Mouse (Mus musculus) myocyte (in vitro differentiated cells): ENCODE results near the gene Guk1. TPM values are rescaled to one million over a fixed set of nuclear protein-coding genes. Genes with fewer than 3 reads are reported as not detected.

ENCODE experiments used
- H3K27me3 ChIP-seq: one replicate; pipeline ENCODE4 v1.6.1; 2011; ENCODE audit not compliant: control insufficient read depth, insufficient read depth, insufficient read length
- H3K36me3 ChIP-seq: one replicate; pipeline ENCODE4 v1.6.1; 2011; ENCODE audit not compliant: control insufficient read depth, insufficient read depth
- H3K4me2 ChIP-seq: one replicate; pipeline ENCODE4 v1.6.1; 2011; ENCODE audit warnings: low read depth, control low read depth
- H3K4me3 ChIP-seq: one replicate; pipeline ENCODE4 v1.5.1; 2011; ENCODE audit warnings: mild to moderate bottlenecking, control low read depth, moderate library complexity
- H3K79me2 ChIP-seq: one replicate; pipeline ENCODE4 v1.6.1; 2011; ENCODE audit not compliant: control insufficient read depth, insufficient read depth
- H3ac ChIP-seq: one replicate; pipeline ENCODE4 v1.6.1; 2011; ENCODE audit not compliant: control insufficient read depth, insufficient read length
- CEBPB ChIP-seq: IDR thresholded peaks from 2 replicates; pipeline ENCODE4 v1.6.1; 2011; ENCODE audit warnings: mild to moderate bottlenecking, moderate library complexity; ENCODE audit not compliant: poor library complexity, insufficient read depth, severe bottlenecking
- E2F4 ChIP-seq: IDR thresholded peaks from one replicate; pipeline ENCODE4 v1.6.1; 2011; ENCODE audit warnings: mild to moderate bottlenecking, control low read depth, moderate library complexity; ENCODE audit not compliant: insufficient read depth
- MAX ChIP-seq: IDR thresholded peaks from one replicate; pipeline ENCODE4 v1.6.1; 2011; ENCODE audit warnings: low read depth, mild to moderate bottlenecking, control low read depth
- MYOD1 ChIP-seq, 3 experiments: IDR thresholded peaks; one replicate each; pipeline ENCODE4 v1.6.1; 2011; ENCODE audit warnings: control low read depth in 2 of 3, low read depth in 2 of 3, mild to moderate bottlenecking in 2 of 3, moderate library complexity in 1 of 3; ENCODE audit not compliant: insufficient read length in 2 of 3, control insufficient read depth in 1 of 3
- MYOG ChIP-seq, 3 experiments: IDR thresholded peaks; one replicate each; pipeline ENCODE4 v1.6.1; 2011; ENCODE audit warnings: control low read depth in 2 of 3, low read depth in 2 of 3, mild to moderate bottlenecking in 2 of 3; ENCODE audit not compliant: insufficient read length in 2 of 3, control insufficient read depth in 1 of 3, insufficient read depth in 1 of 3
- POLR2A ChIP-seq: IDR thresholded peaks from one replicate; pipeline ENCODE4 v1.6.1; 2011; ENCODE audit warnings: low read depth, mild to moderate bottlenecking, control low read depth, moderate library complexity; ENCODE audit not compliant: insufficient read length
- POLR2AphosphoS2 ChIP-seq: IDR thresholded peaks from one replicate; pipeline ENCODE4 v1.6.1; 2011; ENCODE audit warnings: low read depth, control low read depth; ENCODE audit not compliant: insufficient read length
- REST ChIP-seq: IDR thresholded peaks from one replicate; pipeline ENCODE4 v1.6.1; 2011; ENCODE audit warnings: mild to moderate bottlenecking, control low read depth, moderate library complexity; ENCODE audit not compliant: insufficient read depth, insufficient read length
- SRF ChIP-seq: IDR thresholded peaks from one replicate; pipeline ENCODE4 v1.6.1; 2011; ENCODE audit warnings: low read depth; ENCODE audit not compliant: control insufficient read depth, insufficient read length
- TCF12 ChIP-seq: IDR thresholded peaks from one replicate; pipeline ENCODE4 v1.6.1; 2011; ENCODE audit warnings: mild to moderate bottlenecking, control low read depth; ENCODE audit not compliant: poor library complexity, insufficient read depth, severe bottlenecking
- TCF3 ChIP-seq: IDR thresholded peaks from one replicate; pipeline ENCODE4 v1.6.1; 2011; ENCODE audit warnings: low read depth, control low read depth; ENCODE audit not compliant: insufficient read length
- USF1 ChIP-seq: IDR thresholded peaks from one replicate; pipeline ENCODE4 v1.6.1; 2011; ENCODE audit warnings: low read depth, mild to moderate bottlenecking, control low read depth, moderate library complexity
- polyA plus RNA-seq: library from polyadenylated mRNA; unstranded; fragments of >200 nt; fragmentation: generic; extraction: Trizol; gene quantifications from one replicate; pipeline ENCODE4 v1.2.1, GENCODE M21; 2012; ENCODE audit warnings: missing spikeins

Guk1 gene
- polyA plus RNA-seq: 63.5 TPM

DNA sequence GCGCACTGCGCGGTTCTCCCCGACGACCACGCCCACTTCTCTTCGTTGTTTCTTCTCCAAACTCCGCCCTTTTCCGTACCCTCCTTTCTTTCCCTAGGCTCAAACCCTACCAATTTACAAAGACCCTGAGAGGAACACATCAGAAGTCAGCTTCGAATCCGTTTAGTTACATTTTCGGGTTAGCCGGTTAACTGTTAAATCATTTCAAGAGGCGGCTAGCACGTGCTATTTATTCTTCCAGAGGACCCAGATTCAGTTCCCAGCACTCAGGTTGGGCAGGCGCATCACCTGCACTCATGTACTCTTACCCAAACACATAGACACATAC lies at the start of gene Guk1:
Guk1 (minus strand) TSS at position 154 of the 328 bp plus-strand sequence.
- TF ChIP-seq POLR2AphosphoS2 (no peak), REST (no peak), MYOD1 (IDR thresholded peaks at IDR 0.05; ENCODE audit: control insufficient read depth in 1 of 3, insufficient read length in 2 of 3, low read depth in 2 of 3) (no peak), SRF (no peak), E2F4 (no peak), TCF12 (no peak), MAX (no peak), MYOG (IDR thresholded peaks at IDR 0.05; ENCODE audit: control insufficient read depth in 1 of 3, insufficient read depth in 1 of 3, insufficient read length in 2 of 3, low read depth in 2 of 3) (no peak), POLR2A (no peak), USF1 (no peak)
- no peaks in the 10 kb centered on the region for H3K36me3 ChIP-seq

DNA sequence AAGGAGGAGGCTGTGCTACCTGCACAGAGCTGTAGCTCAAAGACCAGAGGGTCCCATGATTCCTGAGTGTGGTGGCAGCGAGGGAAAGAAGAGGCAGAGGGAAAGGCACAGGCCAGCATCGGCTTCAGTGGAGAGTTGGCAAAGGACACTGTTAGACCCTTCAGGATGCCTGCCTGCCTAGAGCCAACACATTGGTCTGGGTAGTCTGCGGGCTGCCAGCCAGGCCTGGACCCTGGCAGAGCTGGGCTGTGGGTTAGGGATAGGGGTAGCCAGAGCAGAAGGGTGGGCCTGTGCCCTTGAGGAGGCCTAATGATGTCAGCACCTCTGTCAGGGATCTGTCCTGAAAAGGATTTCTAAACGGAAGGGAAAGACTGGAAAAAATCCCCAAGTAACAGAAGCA lies 47.8 kb upstream of the Guk1 start:
- Histone ChIP-seq H3K79me2 (no peaks in the 10 kb centered on the region), H3K36me3 (no peaks in the 10 kb centered on the region), H3ac (no peak overlapping the region), H3K27me3 (peaks cover 75% of the 10 kb centered on the region), H3K4me2 (no peak overlapping the region), H3K4me3 (no peak overlapping the region)
- TF ChIP-seq MAX (no peak), MYOD1 (IDR thresholded peaks at IDR 0.05; ENCODE audit: control insufficient read depth in 1 of 3, insufficient read length in 2 of 3, low read depth in 2 of 3) (no peak), MYOG (IDR thresholded peaks at IDR 0.05; ENCODE audit: control insufficient read depth in 1 of 3, insufficient read depth in 1 of 3, insufficient read length in 2 of 3, low read depth in 2 of 3) (no peak), TCF3 (no peak), TCF12 (no peak), SRF (no peak)

More for the DNA sequence above, at the start of gene Guk1:
- no peaks in the 10 kb centered on the region for H3K27me3 ChIP-seq
- H3K4me3 ChIP-seq: peak within 1 kb of the TSS; percentile 58
- H3K4me2 ChIP-seq: peak within 1 kb of the TSS; percentile 92
- H3K79me2 ChIP-seq: no peaks in the 10 kb centered on the region
- H3ac ChIP-seq: peak within 1 kb of the TSS; percentile 56

DNA sequence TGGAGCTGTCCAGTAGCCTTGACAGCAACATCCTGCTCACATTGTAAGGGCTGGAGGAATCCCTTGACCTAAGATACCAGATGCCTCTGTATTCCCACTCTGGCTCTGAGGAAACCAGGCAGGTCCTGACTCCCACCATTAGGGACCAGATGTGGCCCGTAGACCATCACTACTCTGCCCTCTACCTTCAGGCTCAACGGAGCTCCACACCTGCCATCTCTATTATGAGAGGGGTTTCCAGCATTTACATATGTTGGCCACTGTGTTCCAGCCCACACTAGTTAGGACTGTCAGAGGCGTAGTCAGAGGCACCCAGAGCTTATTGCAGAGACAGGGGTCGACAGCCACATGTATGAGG lies 47.4 kb upstream of the Guk1 start:
- Histone ChIP-seq H3ac (no peak overlapping the region), H3K79me2 (no peaks in the 10 kb centered on the region), H3K4me2 (no peak overlapping the region), H3K36me3 (no peaks in the 10 kb centered on the region), H3K4me3 (no peak overlapping the region), H3K27me3 (peaks cover 72% of the 10 kb centered on the region)
- TF ChIP-seq TCF3 (no peak), SRF (no peak), REST (no peak), MYOG (IDR thresholded peaks at IDR 0.05; ENCODE audit: control insufficient read depth in 1 of 3, insufficient read depth in 1 of 3, insufficient read length in 2 of 3, low read depth in 2 of 3) (no peak), TCF12 (no peak), POLR2AphosphoS2 (no peak)

GRCm38 (mm10) chr11:59238525-59239427 lies 46.8 kb upstream of the Guk1 start:
- H3K4me2 ChIP-seq: no peak overlapping the region
- H3K36me3 ChIP-seq: no peaks in the 10 kb centered on the region
- H3ac ChIP-seq: no peak overlapping the region
- peaks cover 67% of the 10 kb centered on the region for H3K27me3 ChIP-seq
- no peak for TF ChIP-seq MYOD1 (IDR thresholded peaks at IDR 0.05; ENCODE audit: control insufficient read depth in 1 of 3, insufficient read length in 2 of 3, low read depth in 2 of 3)
- peak; percentile 71 for TF ChIP-seq USF1
- H3K4me3 ChIP-seq: no peak overlapping the region
- H3K79me2 ChIP-seq: no peaks in the 10 kb centered on the region

DNA sequence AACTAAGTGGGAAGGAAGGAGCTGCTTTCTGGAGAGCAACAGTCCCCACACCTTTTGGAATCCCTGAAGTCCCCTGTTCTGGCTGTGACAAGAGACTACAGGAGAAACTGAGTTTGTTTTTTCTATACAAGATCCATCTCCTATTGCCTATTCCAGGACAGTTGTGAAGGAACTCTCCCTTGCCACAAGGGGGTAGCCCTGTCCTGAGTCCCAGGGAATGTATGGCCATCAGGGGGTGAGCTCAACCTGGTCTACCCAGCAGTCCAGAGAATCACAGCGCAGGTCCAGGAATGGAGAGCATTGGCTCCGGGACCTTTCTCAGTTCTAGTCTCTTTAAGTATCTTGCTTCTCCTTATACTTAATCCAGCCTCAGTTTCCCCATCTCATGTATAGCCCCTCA lies 40.8 kb upstream of the Guk1 start:
- Histone ChIP-seq H3K4me2 (no peak overlapping the region), H3ac (no peak overlapping the region), H3K36me3 (no peaks in the 10 kb centered on the region), H3K27me3 (peaks cover 10% of the 10 kb centered on the region), H3K79me2 (peaks cover 2% of the 10 kb centered on the region), H3K4me3 (no peak overlapping the region)
- no peak for TF ChIP-seq POLR2AphosphoS2
- TF ChIP-seq CEBPB: no peak
- TF ChIP-seq E2F4: no peak
- TF ChIP-seq POLR2A: no peak
- no peak for TF ChIP-seq TCF3
- TF ChIP-seq MYOD1 (IDR thresholded peaks at IDR 0.05; ENCODE audit: control insufficient read depth in 1 of 3, insufficient read length in 2 of 3, low read depth in 2 of 3): no peak
- TF ChIP-seq MAX: no peak
- TF ChIP-seq REST: no peak
- no peak for TF ChIP-seq USF1
- TF ChIP-seq SRF: no peak
- no peak for TF ChIP-seq MYOG (IDR thresholded peaks at IDR 0.05; ENCODE audit: control insufficient read depth in 1 of 3, insufficient read depth in 1 of 3, insufficient read length in 2 of 3, low read depth in 2 of 3)
- TF ChIP-seq TCF12: no peak
